Mouse (Mus musculus) CD4-positive, CD25-positive, alpha-beta regulatory T cell, adult 4 months (primary cell): ENCODE results near the gene Aph1a. TPM values are rescaled to one million over a fixed set of nuclear protein-coding genes. Genes with fewer than 3 reads are reported as not detected.
"Not testable (repeated sequence)": the region's sequence is repeated elsewhere in the genome, so short reads cannot be mapped to it uniquely, and the experiment has no call there.

Source experiments
- ATAC-seq: one replicate; pipeline ENCODE4 v1.8.0; 2017
- polyA plus RNA-seq, 2 experiments: library from polyadenylated mRNA; unstranded; fragments of 100-300 nt; shearing (Covaris generic); gene quantifications; one replicate each; pipeline ENCODE4 v1.2.1; 2017

Gene Aph1a
- polyA plus RNA-seq, 2 experiments from 2014 or later = 14.8 to 19.9 TPM

DNA sequence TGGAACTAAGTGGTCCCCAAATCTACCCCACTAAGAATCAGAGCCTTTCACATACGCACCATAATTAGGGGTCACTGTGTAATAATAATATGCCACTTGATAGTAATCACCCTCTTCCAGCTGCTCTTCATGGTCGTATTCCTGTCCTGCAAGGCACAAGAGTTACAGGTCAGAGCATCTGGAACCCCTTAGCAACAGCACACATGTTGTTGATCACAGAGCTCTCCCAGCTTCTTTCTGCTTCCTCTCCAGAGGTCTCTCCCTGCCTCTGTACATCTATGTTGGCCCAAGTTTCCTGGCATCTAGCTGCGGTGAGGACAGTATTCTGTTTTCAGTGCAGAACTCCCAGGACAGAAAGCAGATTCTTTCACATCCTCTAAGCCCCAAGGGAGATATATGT lies 4.1 kb upstream of the Aph1a start:
- ATAC-seq = no peak

DNA sequence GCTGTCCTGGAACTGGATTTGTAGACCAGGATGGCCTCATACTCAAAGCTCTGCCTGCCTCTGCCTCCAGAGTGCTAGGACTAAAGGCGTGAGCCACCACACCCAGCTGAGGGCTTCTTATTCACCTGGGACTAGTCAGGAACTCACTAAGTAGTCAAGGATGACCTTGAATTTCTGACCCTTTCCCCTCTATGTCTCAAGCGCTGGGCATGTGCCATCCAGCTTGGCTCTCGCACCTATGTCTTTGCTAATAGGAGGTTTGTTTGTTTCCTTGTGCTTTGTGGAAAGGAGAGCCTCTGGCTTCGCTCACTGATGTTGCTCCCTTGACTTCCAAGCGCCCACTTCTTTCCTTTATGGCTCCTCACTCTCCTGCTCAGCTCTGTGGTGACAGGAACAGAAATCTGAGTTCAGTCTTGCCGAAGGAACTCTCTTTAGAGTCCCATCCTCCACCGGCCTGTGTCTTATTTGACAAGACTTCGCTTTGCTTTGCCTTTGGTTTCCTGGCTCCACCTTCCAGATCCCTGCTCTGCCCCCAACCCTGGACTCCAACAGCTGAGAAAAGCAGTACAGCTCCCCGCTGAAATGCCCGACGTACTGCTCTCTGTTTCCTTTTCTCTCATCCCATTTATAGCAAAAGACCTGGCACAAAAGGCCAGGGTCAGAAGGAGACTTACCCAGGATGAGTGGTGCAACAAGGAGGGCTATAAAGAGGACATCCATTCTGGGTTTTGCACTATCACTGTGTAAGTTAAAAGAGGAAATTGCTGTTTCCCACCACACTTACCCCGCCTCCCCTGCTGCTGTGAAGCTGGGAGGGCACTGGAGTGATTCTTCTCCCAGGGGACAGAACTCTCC lies 2.3 kb upstream of the Aph1a start, which contains the start of gene BC028528:
Gene BC028528 (minus strand): TSS at position 795 of the 855 bp plus-strand sequence.
- no peak for ATAC-seq

DNA sequence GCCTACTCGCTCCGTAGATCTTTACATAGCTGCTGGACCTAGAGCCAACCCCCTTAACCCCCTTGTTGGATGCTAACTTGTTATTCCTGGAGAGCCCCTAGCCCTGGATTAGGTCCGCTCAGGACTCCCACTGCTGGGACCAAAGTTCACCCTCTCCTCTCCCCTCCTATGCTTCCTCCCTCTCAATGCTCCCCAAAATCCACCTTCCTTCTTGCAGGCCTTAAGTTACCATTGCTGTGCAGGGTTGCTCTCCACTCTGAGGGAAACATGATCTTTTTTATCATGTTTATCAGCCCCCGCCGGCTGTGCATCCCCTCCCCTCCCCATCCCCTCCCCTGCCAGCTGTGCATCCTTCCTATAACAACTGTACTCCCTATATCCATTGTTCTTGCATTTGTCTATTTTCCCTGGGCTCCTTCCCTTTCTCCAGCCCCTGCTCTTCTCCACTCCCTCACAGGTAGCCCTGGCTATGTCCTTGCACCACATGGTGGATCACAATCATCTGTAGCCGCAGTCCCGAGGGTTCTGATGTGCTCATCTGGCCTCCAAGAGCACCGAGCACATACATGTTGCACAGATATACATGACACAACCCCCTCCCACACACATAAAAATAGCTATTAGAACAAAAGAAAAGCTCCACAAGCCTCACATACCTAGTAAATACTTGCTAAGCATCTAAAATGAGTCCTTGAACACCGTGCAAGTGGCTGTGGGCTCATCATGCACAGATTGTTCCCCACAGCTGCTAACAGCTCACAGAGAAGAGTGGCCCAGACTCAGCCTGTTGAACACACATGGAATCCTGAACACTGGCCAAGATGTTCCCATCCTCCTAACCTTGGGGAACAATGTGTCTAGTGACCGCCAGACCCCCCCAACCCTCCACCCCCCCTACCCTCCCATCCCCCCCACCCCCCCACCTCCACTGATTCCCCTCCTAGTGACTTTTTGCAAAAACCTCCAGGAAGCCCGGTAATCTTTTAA lies 1.4 kb upstream of the Aph1a start:
- ATAC-seq = no peak

DNA sequence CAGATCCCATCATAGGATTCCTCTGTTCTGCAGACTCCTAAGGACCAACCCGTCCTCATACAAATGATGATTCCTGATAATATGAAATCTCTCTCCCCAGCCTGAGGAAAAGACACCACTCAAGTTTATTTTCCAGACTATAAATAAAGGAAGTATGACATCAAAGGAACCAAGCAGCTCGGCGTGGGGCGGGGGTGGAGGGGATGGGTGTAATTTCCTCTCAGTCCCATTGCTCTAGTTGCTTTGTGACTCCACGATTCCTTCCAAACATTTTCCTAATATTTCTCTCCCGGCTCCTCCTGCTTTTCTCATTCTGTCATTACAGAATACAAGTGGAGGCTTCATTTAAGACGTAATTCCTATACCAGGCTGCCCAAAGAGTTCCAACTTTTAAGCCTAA lies 643 bp upstream of the Aph1a start:
- no peak for ATAC-seq

DNA sequence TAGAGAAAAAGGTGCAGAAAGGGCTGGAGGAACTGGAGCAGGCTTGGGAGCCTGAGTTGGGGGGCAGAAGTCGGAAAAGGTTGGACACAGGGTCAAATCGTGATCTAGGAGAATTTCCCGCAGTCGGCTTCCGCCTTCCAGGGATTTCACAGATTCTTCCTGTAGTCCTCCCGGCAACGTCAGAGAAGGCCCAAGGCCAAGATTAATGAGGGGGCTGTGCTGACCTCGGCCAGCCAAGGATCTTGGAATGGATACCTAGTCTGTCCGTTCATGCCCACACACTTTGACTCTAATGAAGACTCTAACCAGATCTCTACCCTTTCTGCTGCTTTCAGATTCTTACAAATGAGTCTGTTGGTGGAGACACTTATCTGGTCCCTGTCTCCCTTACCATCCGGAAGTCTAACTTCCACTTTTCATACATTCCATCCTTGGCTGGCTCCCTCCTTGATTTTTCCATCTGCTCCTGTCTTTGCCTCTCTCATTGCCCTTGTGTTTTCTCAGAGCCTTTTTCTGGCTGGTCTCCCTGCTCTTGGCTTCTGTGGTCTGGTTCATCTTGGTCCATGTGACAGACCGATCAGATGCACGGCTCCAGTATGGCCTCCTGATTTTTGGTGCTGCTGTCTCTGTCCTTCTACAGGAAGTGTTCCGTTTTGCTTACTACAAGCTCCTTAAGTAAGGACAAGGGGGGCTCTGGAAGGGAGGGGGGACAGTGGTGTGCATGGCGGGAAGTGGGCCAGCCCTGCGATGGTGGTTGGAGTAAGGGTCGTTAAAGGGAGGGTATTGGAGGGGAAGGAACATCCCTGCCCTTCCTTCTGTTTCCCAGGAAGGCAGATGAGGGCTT lies 770 bp downstream of the Aph1a start:
- peak; percentile 0 for ATAC-seq

DNA sequence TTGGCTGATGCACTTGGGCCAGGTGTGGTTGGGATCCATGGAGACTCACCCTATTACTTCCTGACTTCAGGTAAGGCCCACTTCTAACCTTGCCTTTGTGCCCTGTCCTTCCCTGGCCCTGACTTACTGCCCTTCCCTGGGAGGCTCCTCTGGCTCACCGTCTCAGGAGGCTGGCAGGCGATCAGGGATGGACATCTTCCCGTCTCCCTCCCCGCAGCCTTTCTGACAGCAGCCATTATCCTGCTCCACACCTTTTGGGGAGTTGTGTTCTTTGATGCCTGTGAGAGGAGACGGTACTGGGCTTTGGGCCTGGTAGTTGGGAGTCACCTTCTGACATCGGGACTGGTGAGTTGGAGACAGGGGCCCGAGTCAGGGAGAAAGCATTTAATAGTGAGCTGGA lies 1.7 kb downstream of the Aph1a start:
- not testable (repeated sequence) for ATAC-seq

DNA sequence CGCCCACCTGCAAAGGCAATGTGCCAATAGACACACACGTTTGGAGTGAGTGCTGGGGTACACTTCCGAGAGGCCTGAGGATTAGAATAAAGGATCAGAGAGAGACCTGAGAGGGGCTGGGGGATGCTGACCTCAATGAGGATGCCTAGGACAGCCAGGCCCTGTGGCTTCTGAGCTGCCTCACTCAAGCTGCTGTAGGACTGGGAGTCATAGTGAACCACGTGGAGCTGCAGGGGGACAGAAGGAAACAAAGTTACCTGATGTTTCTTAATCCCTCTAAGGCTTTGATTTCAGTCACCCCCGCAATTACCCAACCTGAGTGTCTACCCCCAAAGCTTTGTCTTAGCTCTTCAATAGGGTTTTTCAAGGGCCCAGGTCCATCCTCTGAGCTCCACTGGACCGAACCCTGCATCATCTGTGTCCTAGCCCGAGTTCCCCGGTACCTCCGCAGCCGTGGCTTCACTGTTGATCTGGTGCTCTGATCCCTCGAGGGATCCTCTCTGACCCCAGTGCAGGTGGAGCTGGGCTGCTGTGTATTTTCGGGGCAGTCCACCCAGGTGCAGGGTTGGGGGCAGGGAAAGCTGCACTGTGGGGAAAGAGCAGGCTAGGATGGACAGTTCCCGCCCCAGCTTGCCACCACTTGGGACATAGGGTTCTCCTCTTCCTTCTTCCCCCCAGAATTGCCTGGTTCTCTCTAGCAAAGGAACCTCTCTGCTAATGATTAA lies 6.2 kb downstream of the Aph1a start:
- no peak for ATAC-seq

DNA sequence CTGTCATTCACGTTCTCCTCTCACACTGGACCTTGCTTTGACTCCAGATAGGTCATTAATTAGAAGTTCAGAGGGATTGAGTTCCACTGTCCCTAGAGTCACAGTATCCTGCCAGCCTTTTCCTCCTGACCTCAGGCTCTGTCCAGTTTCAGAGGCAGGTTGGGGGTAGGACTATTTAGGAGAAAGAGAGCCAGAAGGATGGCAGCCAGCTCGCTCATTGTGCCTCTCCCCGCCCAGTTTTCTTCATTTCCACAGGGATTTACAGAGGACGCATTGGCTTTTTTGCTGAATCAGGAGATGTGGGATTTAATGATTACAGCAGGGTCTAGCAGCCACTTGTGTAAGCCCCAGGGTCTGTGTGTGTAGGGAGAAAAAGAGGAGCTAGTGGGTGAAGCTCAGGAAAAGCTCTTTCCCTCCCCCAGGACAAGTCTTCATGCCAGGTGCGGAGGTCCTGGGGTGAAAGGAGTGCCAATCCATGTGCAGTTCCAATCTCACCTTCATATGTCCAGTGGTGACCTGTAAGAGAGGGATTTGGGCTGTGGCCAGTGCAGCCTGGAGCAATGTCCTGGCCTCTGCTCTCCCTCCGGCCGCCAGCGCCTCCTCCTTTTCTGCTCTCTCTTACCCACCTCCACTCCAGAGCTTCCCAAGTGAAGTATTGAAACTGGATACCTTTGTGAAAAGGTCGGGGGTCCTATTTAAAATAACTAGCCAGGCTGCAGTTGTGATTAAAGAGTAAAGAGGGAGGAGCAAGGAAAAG lies 8.0 kb downstream of the Aph1a start:
- no peak for ATAC-seq

DNA sequence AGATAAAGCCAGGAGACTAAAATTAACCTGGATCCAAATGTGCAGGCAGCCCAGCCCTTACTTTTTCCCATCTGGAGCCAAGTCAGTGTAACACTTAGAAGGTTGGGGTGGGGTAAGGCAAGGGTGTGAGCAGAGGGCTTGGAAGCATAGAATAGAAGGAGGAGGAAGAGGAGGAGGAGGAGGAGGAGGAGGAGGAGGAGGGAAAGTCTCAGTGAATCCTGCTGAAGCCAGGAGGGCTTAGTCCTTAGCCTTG lies 8.5 kb downstream of the Aph1a start:
- no peak for ATAC-seq

DNA sequence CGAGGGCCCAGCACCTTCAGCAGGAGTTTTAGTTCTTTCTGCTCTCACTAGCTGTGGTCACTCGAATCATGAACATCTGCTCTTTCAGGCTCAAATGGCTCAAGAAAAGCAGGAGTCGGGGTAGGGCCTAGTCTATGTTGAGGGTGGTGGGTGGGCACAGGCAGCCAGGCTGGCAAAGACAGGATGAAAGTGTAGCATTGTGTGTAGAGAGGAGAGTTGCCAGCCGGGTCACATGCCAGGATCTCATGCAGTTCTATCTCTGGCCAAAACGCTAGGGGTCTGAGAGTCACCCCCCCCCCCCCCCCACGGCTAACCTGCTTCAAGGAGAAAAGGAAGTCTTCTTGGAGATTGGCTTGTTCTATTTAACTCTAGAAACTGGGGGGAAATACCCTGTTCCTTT lies 8.9 kb downstream of the Aph1a start:
- no peak for ATAC-seq

DNA sequence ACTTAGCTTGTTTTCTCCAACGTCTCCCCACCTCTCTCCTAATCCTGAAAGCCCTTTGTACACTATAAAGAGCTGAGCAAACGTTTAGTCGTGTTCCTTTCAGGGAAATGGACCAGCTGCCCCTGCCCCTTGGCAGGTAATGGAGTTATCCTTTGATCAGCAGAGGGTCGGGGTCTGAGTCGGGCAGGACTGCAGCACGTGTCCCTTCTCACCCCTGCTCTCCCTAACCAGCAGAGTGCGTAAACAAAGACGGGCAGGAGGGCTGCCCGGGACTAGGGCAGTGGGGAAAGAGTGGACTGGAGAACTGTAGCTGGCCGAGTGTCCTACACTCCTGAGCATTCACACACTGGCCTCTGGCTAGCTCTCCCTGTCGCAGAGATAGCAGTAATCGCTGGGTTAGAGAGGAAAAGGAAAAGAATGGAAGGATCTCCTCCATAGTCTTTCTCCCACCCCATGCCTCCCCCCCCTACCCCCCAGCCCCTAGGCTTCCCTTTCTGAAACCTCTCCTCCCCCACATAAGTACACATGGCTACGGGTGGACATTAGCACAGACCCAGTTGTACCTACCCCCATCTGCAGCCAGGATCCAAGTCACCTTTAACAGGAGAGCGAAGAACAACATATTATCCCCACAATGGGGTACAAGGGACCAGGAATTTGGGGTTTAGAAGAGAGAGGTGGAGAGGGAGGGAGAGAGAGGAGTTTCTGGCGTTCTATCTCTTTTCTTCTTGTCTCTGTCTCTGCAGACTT lies 10.2 kb downstream of the Aph1a start:
- no peak for ATAC-seq

DNA sequence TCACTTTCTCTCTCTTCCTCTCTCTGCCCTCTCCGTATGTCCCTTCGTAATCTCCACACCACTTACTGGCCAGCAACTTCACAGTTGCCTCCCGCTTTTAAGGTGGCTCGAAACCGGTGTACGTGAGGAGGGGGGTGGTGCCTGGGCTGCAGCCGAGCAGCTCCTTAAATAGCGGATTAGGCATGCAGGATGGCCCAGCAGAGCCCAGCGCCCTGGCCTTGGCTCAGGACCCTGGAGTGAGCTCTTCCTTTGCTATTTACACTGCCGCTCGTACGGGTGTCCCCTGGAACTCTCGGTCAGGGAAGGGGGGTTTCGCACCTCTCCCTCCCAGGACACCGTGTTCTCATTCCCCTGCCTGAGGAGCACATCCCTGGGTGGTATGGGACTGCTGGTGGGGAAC lies 10.8 kb downstream of the Aph1a start, which contains the start of gene Car14:
Gene Car14 (minus strand): TSS at position 124 of the 400 bp plus-strand sequence.
- ATAC-seq = no peak

DNA sequence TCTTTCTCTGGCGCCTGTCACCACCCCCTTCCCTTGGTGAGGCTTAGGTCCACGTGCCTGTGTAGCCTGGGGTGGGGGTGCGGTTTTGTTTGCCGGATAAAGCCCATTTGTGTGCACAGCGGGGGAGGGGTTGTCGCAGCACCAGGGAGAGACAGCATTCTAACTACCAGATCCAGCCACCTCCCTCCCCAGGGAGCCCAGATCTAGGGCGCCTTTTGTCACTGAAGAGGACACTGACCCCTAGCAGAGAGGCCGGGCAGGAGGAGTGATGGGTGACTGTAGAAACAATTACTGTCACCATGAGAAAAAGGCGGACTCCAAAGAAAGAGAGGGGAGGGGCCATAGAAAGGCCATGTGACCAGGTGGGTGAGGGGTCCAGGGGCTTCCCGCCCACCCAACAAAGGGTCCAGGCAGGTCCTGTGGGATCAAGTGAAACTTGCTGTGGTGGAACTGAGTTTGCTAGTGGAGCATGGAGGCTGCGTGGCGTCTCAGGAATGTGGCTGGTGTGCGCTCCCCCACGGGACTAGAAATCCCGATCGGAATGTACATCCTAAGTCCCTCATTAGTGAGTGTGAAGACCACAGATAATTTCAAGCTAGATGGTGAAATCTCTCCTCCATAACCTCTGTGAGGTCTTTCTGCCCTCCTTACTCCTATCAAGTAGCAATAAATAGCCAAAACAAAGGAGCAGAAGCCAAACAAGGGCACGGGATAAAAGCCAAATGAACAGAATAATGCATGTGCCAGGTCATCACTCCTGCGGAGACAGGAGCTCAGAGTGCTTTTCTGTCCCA lies 11.6 kb downstream of the Aph1a start:
- ATAC-seq = peak; percentile 57

DNA sequence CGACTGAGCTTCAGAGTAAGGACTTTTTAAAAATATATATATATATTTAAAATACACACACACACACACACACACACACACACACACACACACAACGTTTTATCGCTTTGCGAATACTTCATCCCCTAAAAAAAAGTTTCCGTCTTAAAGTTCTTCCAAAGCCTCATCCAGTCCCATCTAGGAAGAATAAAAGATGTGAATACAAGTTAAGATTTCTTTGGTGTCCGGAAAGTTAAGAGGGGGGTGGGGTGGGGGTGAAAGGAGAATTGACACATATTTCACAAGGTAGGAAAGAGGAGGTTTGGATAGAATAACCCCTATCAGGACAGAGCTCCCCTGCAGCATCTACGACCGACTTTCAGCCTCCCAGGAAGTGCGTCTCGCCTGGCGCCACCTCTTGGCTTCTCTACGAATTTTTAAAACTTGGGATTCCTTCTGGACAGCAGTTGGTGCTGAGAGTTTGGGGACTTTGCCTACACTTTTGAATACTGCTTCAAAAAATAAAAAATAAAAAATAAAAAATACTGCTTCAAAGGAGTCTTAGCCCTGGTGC lies 12.2 kb downstream of the Aph1a start:
- peak; percentile 52 for ATAC-seq

DNA sequence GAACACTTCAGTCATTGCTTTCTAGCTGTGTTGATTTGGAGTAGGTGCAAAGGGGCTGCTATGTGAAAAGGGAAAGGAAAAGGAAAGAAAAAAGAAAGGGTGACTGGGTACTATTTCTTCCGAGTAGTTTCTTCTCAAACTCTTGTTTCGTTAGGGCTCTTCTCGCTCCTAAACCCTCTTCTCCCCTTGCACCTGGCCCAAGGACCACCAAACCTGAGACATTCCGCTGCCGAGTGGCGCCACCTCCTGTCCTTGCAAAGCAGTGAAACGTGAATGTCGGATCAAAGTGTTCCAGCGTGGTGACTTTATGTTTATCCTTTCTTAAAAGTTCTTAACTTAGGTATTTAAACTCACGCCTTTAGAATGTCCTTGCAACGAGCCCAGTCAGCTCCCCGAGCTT lies 13.1 kb downstream of the Aph1a start:
- ATAC-seq = peak; percentile 44

DNA sequence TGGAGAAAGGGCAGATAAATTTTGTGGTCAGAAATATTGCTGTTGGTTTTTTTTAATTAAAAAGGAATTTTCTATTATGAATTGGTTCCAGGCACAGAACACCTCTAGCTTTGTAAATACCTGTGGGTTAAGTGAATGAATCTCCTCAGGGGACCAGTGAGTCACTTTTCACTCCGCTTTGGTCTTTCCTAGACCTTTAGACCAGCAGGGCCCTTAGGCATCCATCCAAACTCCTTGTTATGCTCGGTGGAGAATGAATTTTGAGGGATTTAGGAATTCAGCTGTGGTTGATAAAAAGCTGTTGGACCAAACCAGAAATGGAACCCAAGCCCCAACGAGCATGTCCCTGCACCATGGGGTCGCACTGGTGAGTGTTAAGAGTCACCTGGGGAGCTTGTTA lies 13.8 kb downstream of the Aph1a start:
- no peak for ATAC-seq

DNA sequence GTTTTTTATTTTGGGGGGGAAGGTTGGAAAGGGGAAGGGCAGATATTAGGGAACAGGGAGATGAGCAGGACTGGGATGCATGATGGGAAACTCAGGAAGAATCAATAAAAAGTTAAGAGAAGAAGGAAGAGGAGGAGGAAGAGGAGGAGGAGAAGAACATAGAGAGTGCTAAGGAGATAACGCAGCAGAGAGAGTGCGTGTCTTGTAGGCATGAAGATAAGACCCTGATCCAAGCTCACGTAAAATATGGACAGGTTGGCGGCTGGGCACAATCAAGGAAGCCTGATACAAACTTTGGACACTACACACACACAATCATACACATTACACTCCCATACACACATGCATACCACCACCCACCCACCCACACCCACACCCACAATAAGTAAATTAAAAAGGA lies 20.9 kb downstream of the Aph1a start:
- ATAC-seq = no peak

DNA sequence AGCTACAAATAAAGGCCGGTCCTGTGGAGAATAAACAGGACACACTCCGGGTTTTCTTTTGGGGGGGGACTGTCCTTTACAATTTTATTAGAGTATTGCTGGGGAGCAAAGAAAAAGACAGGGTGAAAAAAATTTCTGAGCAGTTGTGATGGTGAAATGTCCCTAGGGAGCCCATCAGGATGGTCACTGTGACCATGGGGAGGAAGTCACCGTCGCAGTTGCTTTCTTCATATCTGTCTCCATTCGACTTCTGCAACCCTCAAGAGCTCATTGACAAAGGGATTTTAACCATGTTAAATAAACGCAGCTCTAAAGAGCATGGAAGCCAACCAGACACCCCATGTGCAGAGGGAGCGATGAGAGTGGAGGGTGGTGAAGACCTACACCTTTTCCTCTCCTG lies 23.0 kb downstream of the Aph1a start:
- no peak for ATAC-seq

DNA sequence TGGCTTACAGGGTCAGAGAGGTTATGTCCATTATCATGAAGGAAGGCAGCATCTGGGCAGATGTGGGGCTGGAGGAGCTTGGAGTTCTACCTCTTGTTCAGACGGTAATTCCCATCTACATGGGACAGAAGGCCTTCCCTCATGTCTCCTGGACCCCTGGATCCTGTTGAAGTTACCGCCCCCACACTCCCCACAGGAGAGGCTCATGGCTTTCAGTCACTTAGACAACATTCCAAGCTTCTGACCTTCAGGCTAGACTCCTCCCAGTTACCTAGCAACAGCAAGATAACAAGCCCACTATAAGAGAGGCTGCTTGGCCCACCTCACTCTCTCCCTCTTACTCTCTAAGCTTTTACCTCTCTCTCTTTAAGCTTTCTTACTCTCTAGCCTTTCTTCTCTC lies 26.8 kb downstream of the Aph1a start:
- not testable (repeated sequence) for ATAC-seq
